Mouse (Mus musculus): ENCODE data around the gene Trpm1. TPM values are rescaled to one million over a fixed set of nuclear protein-coding genes. Genes with fewer than 3 reads are reported as not detected.

Gene Trpm1
- polyA plus RNA-seq, 1 experiment: 0.16 TPM

GRCm38 (mm10) chr7:64242424-64242823 is 88.8 kb downstream of the Trpm1 start:
- Histone ChIP-seq H3K9me3 (no peaks in the 10 kb centered on the region), H3K36me3 (replicated peaks; ENCODE audit: low read length) (no peaks in the 10 kb centered on the region), H3K4me1 (no peaks in the 10 kb centered on the region), H3K27me3 (replicated peaks) (peaks cover 5% of the 10 kb centered on the region), H3K4me3 (replicated peaks) (no peak overlapping the region)
- no peak for TF ChIP-seq GATA1 (IDR thresholded peaks at IDR 0.05; ENCODE audit: borderline replicate concordance, low read length)
- no peak for TF ChIP-seq FLI1 (IDR thresholded peaks at IDR 0.05; ENCODE audit: low read length)

GRCm38 (mm10) chr7:64244371-64244770 is 90.7 kb downstream of the Trpm1 start:
- no peaks in the 10 kb centered on the region for H3K4me1 ChIP-seq
- TF ChIP-seq FLI1 (IDR thresholded peaks at IDR 0.05; ENCODE audit: low read length): no peak
- no peak for TF ChIP-seq GATA1 (IDR thresholded peaks at IDR 0.05; ENCODE audit: borderline replicate concordance, low read length)

GRCm38 (mm10) chr7:64246713-64247112 is 93.1 kb downstream of the Trpm1 start:
- no peaks in the 10 kb centered on the region for H3K36me3 ChIP-seq (replicated peaks; ENCODE audit: low read length)
- no peak overlapping the region for H3K4me3 ChIP-seq (replicated peaks)
- H3K27me3 ChIP-seq (replicated peaks): no peaks in the 10 kb centered on the region
- H3K4me1 ChIP-seq: no peaks in the 10 kb centered on the region
- no peaks in the 10 kb centered on the region for H3K9me3 ChIP-seq
- TF ChIP-seq GATA1 (IDR thresholded peaks at IDR 0.05; ENCODE audit: borderline replicate concordance, low read length) (no peak), FLI1 (IDR thresholded peaks at IDR 0.05; ENCODE audit: low read length) (no peak)

More at GRCm38 (mm10) chr7:64244371-64244770, 90.7 kb downstream of the Trpm1 start:
- Histone ChIP-seq H3K4me3 (replicated peaks) (no peak overlapping the region), H3K36me3 (replicated peaks; ENCODE audit: low read length) (no peaks in the 10 kb centered on the region), H3K9me3 (no peaks in the 10 kb centered on the region), H3K27me3 (replicated peaks) (peaks cover 2% of the 10 kb centered on the region)

- H3K4me1 ChIP-seq: no peaks in the 10 kb centered on the region
- H3K27me3 ChIP-seq (replicated peaks): no peaks in the 10 kb centered on the region
- TF ChIP-seq FLI1 (IDR thresholded peaks at IDR 0.05; ENCODE audit: low read length) (no peak), GATA1 (IDR thresholded peaks at IDR 0.05; ENCODE audit: borderline replicate concordance, low read length) (no peak)
- no peaks in the 10 kb centered on the region for H3K36me3 ChIP-seq (replicated peaks; ENCODE audit: low read length)
- no peak overlapping the region for H3K4me3 ChIP-seq (replicated peaks)
- H3K9me3 ChIP-seq: peaks cover 3% of the 10 kb centered on the region; the same call in 1 of the 2 replicates
These were observed 94.7 kb downstream of the Trpm1 start for GRCm38 (mm10) chr7:64248352-64248751.

GRCm38 (mm10) chr7:64249715-64250114 is 96.1 kb downstream of the Trpm1 start:
- Histone ChIP-seq H3K4me1 (no peaks in the 10 kb centered on the region), H3K4me3 (replicated peaks) (no peak overlapping the region), H3K36me3 (replicated peaks; ENCODE audit: low read length) (no peaks in the 10 kb centered on the region), H3K9me3 (peaks cover 17% of the 10 kb centered on the region), H3K27me3 (replicated peaks) (peaks cover 2% of the 10 kb centered on the region)
- TF ChIP-seq GATA1 (IDR thresholded peaks at IDR 0.05; ENCODE audit: borderline replicate concordance, low read length) (no peak), FLI1 (IDR thresholded peaks at IDR 0.05; ENCODE audit: low read length) (no peak)

- no peak overlapping the region for H3K4me3 ChIP-seq (replicated peaks)
- H3K9me3 ChIP-seq: peaks cover 19% of the 10 kb centered on the region
- no peaks in the 10 kb centered on the region for H3K36me3 ChIP-seq (replicated peaks; ENCODE audit: low read length)
- no peaks in the 10 kb centered on the region for H3K4me1 ChIP-seq
- TF ChIP-seq FLI1 (IDR thresholded peaks at IDR 0.05; ENCODE audit: low read length) (no peak), GATA1 (IDR thresholded peaks at IDR 0.05; ENCODE audit: borderline replicate concordance, low read length) (no peak)
- H3K27me3 ChIP-seq (replicated peaks): peaks cover 2% of the 10 kb centered on the region
These were observed 96.8 kb downstream of the Trpm1 start for GRCm38 (mm10) chr7:64250417-64250816.

DNA sequence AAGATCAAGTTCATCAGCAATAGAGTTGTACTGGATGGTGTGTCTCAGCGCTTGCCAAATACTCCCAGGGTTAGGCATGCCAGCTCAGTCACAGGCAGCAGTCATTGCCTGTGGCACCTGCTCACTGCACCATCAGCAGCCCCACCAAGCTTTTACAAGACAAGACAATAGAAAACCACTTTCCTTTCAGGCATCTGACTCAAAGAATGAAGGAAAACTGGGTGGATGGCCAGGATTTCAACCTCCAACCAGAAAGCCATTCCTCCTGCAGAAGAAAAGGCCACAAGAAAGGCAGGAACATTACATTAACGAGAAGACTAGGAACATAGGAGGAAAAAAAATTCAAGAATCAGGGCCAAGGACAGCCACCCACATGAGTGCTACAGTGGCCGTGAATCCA is 100.1 kb downstream of the Trpm1 start:
- no peak for TF ChIP-seq FLI1 (IDR thresholded peaks at IDR 0.05; ENCODE audit: low read length)
- TF ChIP-seq GATA1 (IDR thresholded peaks at IDR 0.05; ENCODE audit: borderline replicate concordance, low read length): no peak
- Histone ChIP-seq H3K9me3 (peaks cover 19% of the 10 kb centered on the region), H3K4me1 (no peaks in the 10 kb centered on the region), H3K27me3 (replicated peaks) (peaks cover 2% of the 10 kb centered on the region), H3K36me3 (replicated peaks; ENCODE audit: low read length) (no peaks in the 10 kb centered on the region), H3K4me3 (replicated peaks) (no peak overlapping the region)

GRCm38 (mm10) chr7:64265502-64266279 is 112.1 kb downstream of the Trpm1 start:
- peaks cover 46% of the 10 kb centered on the region for H3K9me3 ChIP-seq
- no peak for TF ChIP-seq GATA1 (IDR thresholded peaks at IDR 0.05; ENCODE audit: borderline replicate concordance, low read length)
- TF ChIP-seq FLI1 (IDR thresholded peaks at IDR 0.05; ENCODE audit: low read length): no peak
- H3K4me1 ChIP-seq: peaks cover 4% of the 10 kb centered on the region; the same call in 1 of the 2 replicates
- peaks cover 18% of the 10 kb centered on the region for H3K27me3 ChIP-seq (replicated peaks)
- no peak overlapping the region for H3K4me3 ChIP-seq (replicated peaks)
- no peaks in the 10 kb centered on the region for H3K36me3 ChIP-seq (replicated peaks; ENCODE audit: low read length)

DNA sequence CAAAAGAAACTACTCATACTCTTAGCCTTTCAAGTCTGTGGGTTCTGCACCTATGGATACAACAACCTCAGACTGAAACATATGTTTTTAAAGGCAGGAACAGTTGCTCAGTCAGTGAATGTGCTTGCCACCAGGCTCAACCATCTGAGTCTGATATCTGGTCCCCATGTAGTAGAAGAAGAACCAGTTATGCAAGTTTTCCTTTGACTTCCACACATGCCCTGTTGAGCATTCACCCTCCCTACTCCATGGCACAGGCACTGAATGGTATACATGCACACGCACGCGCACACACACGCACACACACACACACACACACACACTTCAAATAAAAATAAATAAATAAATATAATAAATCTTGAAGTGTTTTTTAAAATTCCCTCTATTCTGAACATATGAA is 113.0 kb downstream of the Trpm1 start:
- H3K36me3 ChIP-seq (replicated peaks; ENCODE audit: low read length): no peaks in the 10 kb centered on the region
- peaks cover 18% of the 10 kb centered on the region for H3K27me3 ChIP-seq (replicated peaks)
- peaks cover 4% of the 10 kb centered on the region; the same call in 1 of the 2 replicates for H3K4me1 ChIP-seq
- no peak overlapping the region for H3K4me3 ChIP-seq (replicated peaks)
- TF ChIP-seq GATA1 (IDR thresholded peaks at IDR 0.05; ENCODE audit: borderline replicate concordance, low read length) (no peak), FLI1 (IDR thresholded peaks at IDR 0.05; ENCODE audit: low read length) (no peak)
- peaks cover 38% of the 10 kb centered on the region for H3K9me3 ChIP-seq

DNA sequence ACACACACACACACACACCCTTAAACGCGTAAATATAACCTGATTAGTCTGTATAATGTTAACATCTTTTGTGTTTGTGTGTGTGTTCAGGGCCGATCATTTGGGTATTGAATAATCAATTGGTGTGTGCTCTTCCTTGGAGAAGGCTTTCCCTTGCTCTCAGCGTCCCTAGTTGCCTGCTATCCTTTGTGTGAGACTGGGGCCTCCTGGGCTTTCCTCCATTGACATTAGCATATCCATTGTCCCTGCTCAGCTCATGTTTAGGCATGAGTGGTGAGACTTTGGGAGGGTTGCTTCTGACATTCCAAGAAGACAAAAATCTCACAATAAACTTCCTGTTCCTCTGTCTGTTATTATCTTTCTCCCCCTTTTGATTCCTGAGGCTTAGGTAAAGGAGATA is 118.3 kb downstream of the Trpm1 start:
- no peak overlapping the region for H3K4me3 ChIP-seq (replicated peaks)
- H3K27me3 ChIP-seq (replicated peaks): peaks cover 21% of the 10 kb centered on the region
- 0 out of 2 replicates have a peak, but pooled peaks cover 3% of the 10 kb centered on the region for H3K4me1 ChIP-seq
- peaks cover 14% of the 10 kb centered on the region for H3K9me3 ChIP-seq
- TF ChIP-seq FLI1 (IDR thresholded peaks at IDR 0.05; ENCODE audit: low read length): no peak
- no peak for TF ChIP-seq GATA1 (IDR thresholded peaks at IDR 0.05; ENCODE audit: borderline replicate concordance, low read length)
- H3K36me3 ChIP-seq (replicated peaks; ENCODE audit: low read length): no peaks in the 10 kb centered on the region
